Mouse (Mus musculus) lung, embryonic 16.5 days (tissue): ENCODE measurements around the gene Tsga10ip. TPM values are rescaled to one million over a fixed set of nuclear protein-coding genes. Genes with fewer than 3 reads are reported as not detected.

Experiments
- ATAC-seq: fragments of 200-750 bp; cut with Nextera tagmentation; 2 replicates; pipeline ENCODE4 v1.8.0; 2017; ENCODE audit warnings: low read depth, mild to moderate bottlenecking, moderate library complexity
- H3K27ac ChIP-seq: fragments of 300-500 bp; sonication (generic); 2 replicates; pipeline ENCODE4 v1.5.1; 2014; ENCODE audit warnings: mild to moderate bottlenecking, control low read depth, low read length
- H3K27me3 ChIP-seq: fragments of 300-500 bp; sonication (generic); 2 replicates; pipeline ENCODE4 v1.6.1; 2014; ENCODE audit warnings: low read depth, low read length, mixed read lengths; ENCODE audit not compliant: control insufficient read depth, insufficient read depth
- H3K36me3 ChIP-seq: fragments of 300-500 bp; sonication (generic); 2 replicates; pipeline ENCODE4 v1.6.1; 2014; ENCODE audit warnings: low read length; ENCODE audit not compliant: control insufficient read depth, insufficient read depth
- H3K4me1 ChIP-seq: fragments of 300-500 bp; sonication (generic); replicated peaks from 2 replicates; pipeline ENCODE4 v1.6.1; 2014; ENCODE audit warnings: low read length, mixed read lengths; ENCODE audit not compliant: control insufficient read depth, insufficient read depth
- H3K4me2 ChIP-seq: fragments of 300-500 bp; sonication (generic); 2 replicates; pipeline ENCODE4 v1.6.1; 2014; ENCODE audit warnings: low read depth, low read length, control low read depth
- H3K4me3 ChIP-seq: fragments of 300-500 bp; sonication (generic); 2 replicates; pipeline ENCODE4 v1.5.1; 2014; ENCODE audit warnings: mild to moderate bottlenecking, low read length, control low read depth
- H3K9ac ChIP-seq: fragments of 300-500 bp; sonication (generic); 2 replicates; pipeline ENCODE4 v1.6.1; 2014; ENCODE audit warnings: low read length, control low read depth
- H3K9me3 ChIP-seq: fragments of 300-500 bp; sonication (generic); 2 replicates; pipeline ENCODE4 v1.6.1; 2016; ENCODE audit warnings: low read length; ENCODE audit not compliant: control insufficient read depth
- WGBS: fragments of 180-500 bp; shearing (Covaris S2); extraction: QIAGEN DNeasy Blood & Tissue Kit; methylation state at CpG from one replicate; pipeline ENCODE4 v1.1.7; 2014; 5-methylcytosine and 5-hydroxymethylcytosine counted together
- polyA plus RNA-seq: library from polyadenylated mRNA; unstranded; fragments of >200 nt; fragmentation: Nextera tagmentation; extraction: Ambion mirVana; gene quantifications from 2 replicates; pipeline ENCODE4 v1.2.1, GENCODE M21; 2015

Tsga10ip gene
- 1.3 and 1.5 TPM in 2 replicates for polyA plus RNA-seq

- Histone ChIP-seq H3K27ac (no peak within 1 kb of the TSS), H3K4me1 (no peaks in the 10 kb centered on the region), H3K36me3 (no peaks in the 10 kb centered on the region), H3K9me3 (no peaks in the 10 kb centered on the region), H3K9ac (no peak within 1 kb of the TSS), H3K4me3 (no peak within 1 kb of the TSS), H3K4me2 (no peak within 1 kb of the TSS), H3K27me3 (no peaks in the 10 kb centered on the region)
- no peak for ATAC-seq
- WGBS, result 69% methylated on average over 8 of the region's 8 CpGs
These were observed at the start of gene Tsga10ip for GRCm38 (mm10) chr19:5402293-5402692. TSS of gene Tsga10ip (minus strand) at chr19:5402526.

DNA sequence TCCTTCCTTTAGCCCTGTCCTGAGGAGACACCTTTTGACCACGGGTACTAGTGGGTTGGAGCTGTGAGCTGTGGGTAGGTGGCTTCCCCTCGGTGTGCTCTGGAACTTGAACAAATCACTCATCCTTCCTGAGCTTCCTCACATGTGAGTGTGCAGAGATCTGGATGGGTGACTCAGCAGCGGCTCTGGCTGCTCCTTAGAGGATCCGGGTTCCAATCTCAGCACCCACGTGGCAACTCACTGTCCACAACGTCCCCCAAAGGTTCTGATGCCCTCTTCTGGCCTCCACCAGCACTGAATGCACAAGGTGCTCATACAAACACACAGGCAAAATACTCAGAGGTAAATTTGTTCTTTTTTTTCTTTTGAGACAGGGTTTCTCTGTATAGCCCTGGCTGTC, 49.4 kb upstream of the Tsga10ip start:
- H3K4me2 ChIP-seq, result no peak overlapping the region
- H3K4me3 ChIP-seq, result no peak overlapping the region
- peaks cover 31% of the 10 kb centered on the region for H3K4me1 ChIP-seq
- H3K9me3 ChIP-seq, result no peaks in the 10 kb centered on the region
- no peak overlapping the region for H3K9ac ChIP-seq
- H3K27me3 ChIP-seq, result peaks cover 33% of the 10 kb centered on the region
- H3K27ac ChIP-seq, result no peak overlapping the region
- H3K36me3 ChIP-seq, result peaks cover 4% of the 10 kb centered on the region; the same call in 1 of the 2 replicates
- no peak for ATAC-seq
- 68% methylated on average over 6 of the region's 6 CpGs for WGBS

DNA sequence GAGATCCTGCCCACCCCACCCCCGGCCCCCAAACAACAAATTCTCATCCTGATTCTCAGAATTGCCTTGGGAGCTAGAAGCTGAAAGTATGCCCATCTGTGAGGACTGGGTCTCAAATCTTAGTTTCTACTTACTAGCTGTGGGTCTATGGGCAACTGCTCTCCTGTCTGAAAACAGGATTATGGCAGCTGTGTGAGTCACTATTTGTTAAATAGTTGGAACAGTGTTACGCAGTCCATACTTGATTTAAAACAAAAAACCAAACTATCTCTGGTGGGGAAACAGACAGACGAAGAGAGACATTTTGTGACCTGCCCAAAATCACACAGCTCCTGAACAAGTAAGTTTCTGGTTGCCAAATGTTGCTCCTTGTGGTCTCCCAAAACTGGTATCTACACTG, 47.3 kb upstream of the Tsga10ip start:
- H3K27me3 ChIP-seq, result peaks cover 36% of the 10 kb centered on the region
- no peak for ATAC-seq
- no peak overlapping the region for H3K4me3 ChIP-seq
- 78% methylated on average over 3 of the region's 3 CpGs for whole genome bisulfite sequencing
- no peaks in the 10 kb centered on the region for H3K9me3 ChIP-seq
- no peak overlapping the region for H3K9ac ChIP-seq
- H3K36me3 ChIP-seq, result peaks cover 4% of the 10 kb centered on the region; the same call in 1 of the 2 replicates
- H3K4me2 ChIP-seq, result no peak overlapping the region
- no peak overlapping the region for H3K27ac ChIP-seq
- H3K4me1 ChIP-seq, result peaks cover 19% of the 10 kb centered on the region

GRCm38 (mm10) chr19:5448354-5449150, 46.2 kb upstream of the Tsga10ip start:
- 3% methylated on average over 36 of the region's 36 CpGs for WGBS
- Histone ChIP-seq H3K9me3 (no peaks in the 10 kb centered on the region), H3K27me3 (peaks cover 36% of the 10 kb centered on the region), H3K4me3 (peak overlapping the region; percentile 64), H3K27ac (no peak overlapping the region), H3K9ac (peak overlapping the region; percentile 55; the same call in 1 of the 2 replicates), H3K4me2 (peak overlapping the region; percentile 97), H3K4me1 (peaks cover 19% of the 10 kb centered on the region), H3K36me3 (no peaks in the 10 kb centered on the region)
- ATAC-seq, result 0 out of 2 replicates have a peak, but pooled peaks have one; percentile 8

GRCm38 (mm10) chr19:5447515-5448353, 45.4 kb upstream of the Tsga10ip start, which contains the start of gene Fosl1:
TSS of gene Fosl1 (plus strand) at chr19:5447547.
- peaks cover 19% of the 10 kb centered on the region for H3K4me1 ChIP-seq
- no peaks in the 10 kb centered on the region for H3K36me3 ChIP-seq
- peak; percentile 39 for ATAC-seq
- no peak within 1 kb of the TSS for H3K27ac ChIP-seq
- peaks cover 36% of the 10 kb centered on the region for H3K27me3 ChIP-seq
- peak within 1 kb of the TSS; percentile 64 for H3K4me3 ChIP-seq
- WGBS, result under 1% methylated on average over 70 of the region's 70 CpGs
- peak within 1 kb of the TSS; percentile 55 for H3K9ac ChIP-seq
- H3K9me3 ChIP-seq, result no peaks in the 10 kb centered on the region
- peak within 1 kb of the TSS; percentile 97 for H3K4me2 ChIP-seq

DNA sequence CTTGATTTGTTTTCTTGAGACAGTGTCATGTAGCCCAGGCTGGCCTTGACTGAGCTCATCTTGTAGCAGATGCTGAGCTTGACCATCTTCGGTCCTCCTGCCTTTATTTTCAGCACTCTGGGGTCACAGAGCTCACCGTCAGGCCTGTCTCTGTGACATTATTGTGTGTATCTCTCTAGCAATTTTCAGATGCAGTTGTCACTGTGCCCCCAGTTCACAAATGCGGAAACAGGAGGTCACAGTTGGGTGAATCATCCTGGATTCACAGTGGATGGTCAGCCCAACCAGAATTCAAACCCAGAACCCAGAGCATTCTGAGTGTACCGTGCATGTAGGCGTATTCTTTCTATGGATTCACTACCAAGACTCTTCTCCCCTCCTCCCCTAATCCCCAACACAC, 43.4 kb upstream of the Tsga10ip start:
- H3K27me3 ChIP-seq, result peaks cover 36% of the 10 kb centered on the region
- peaks cover 19% of the 10 kb centered on the region for H3K4me1 ChIP-seq
- 85% methylated on average over 5 of the region's 5 CpGs for WGBS

GRCm38 (mm10) chr19:5444954-5445353, 42.6 kb upstream of the Tsga10ip start:
- no peak overlapping the region for H3K4me3 ChIP-seq
- peaks cover 31% of the 10 kb centered on the region for H3K27me3 ChIP-seq
- no peak overlapping the region for H3K27ac ChIP-seq
- peaks cover 19% of the 10 kb centered on the region for H3K4me1 ChIP-seq
- H3K9ac ChIP-seq, result 0 out of 2 replicates have a peak overlapping the region, but pooled peaks have one; percentile 31
- peaks cover 5% of the 10 kb centered on the region; the same call in 1 of the 2 replicates for H3K9me3 ChIP-seq
- H3K4me2 ChIP-seq, result no peak overlapping the region
- ATAC-seq, result 0 out of 2 replicates have a peak, but pooled peaks have one; percentile 34
- no peaks in the 10 kb centered on the region for H3K36me3 ChIP-seq
- WGBS, result 30% methylated on average over 7 of the region's 7 CpGs

More for the DNA sequence above, 43.4 kb upstream of the Tsga10ip start:
- Histone ChIP-seq H3K9me3 (no peaks in the 10 kb centered on the region), H3K9ac (no peak overlapping the region), H3K36me3 (no peaks in the 10 kb centered on the region), H3K4me2 (no peak overlapping the region), H3K4me3 (no peak overlapping the region), H3K27ac (no peak overlapping the region)
- ATAC-seq, result no peak

GRCm38 (mm10) chr19:5444371-5444908, 42.1 kb upstream of the Tsga10ip start:
- WGBS, result 51% methylated on average over 9 of the region's 9 CpGs
- peaks cover 19% of the 10 kb centered on the region for H3K4me1 ChIP-seq
- H3K9ac ChIP-seq, result no peak overlapping the region
- no peaks in the 10 kb centered on the region for H3K36me3 ChIP-seq
- no peak overlapping the region for H3K4me3 ChIP-seq
- no peak for ATAC-seq
- peaks cover 5% of the 10 kb centered on the region; the same call in 1 of the 2 replicates for H3K9me3 ChIP-seq
- H3K27me3 ChIP-seq, result peaks cover 29% of the 10 kb centered on the region
- no peak overlapping the region for H3K27ac ChIP-seq
- H3K4me2 ChIP-seq, result no peak overlapping the region
